Mouse (Mus musculus) myocyte (in vitro differentiated cells): Measurements from ENCODE around the gene Ccnyl1. TPM values are rescaled to one million over a fixed set of nuclear protein-coding genes. Genes with fewer than 3 reads are reported as not detected.

ENCODE experiments used
- H3K27me3 ChIP-seq: one replicate; pipeline ENCODE4 v1.6.1; 2011; ENCODE audit not compliant: control insufficient read depth, insufficient read depth, insufficient read length
- H3K36me3 ChIP-seq: one replicate; pipeline ENCODE4 v1.6.1; 2011; ENCODE audit not compliant: control insufficient read depth, insufficient read depth
- H3K4me2 ChIP-seq: one replicate; pipeline ENCODE4 v1.6.1; 2011; ENCODE audit warnings: low read depth, control low read depth
- H3K4me3 ChIP-seq: one replicate; pipeline ENCODE4 v1.5.1; 2011; ENCODE audit warnings: mild to moderate bottlenecking, control low read depth, moderate library complexity
- H3K79me2 ChIP-seq: one replicate; pipeline ENCODE4 v1.6.1; 2011; ENCODE audit not compliant: control insufficient read depth, insufficient read depth
- H3ac ChIP-seq: one replicate; pipeline ENCODE4 v1.6.1; 2011; ENCODE audit not compliant: control insufficient read depth, insufficient read length
- CEBPB ChIP-seq: IDR thresholded peaks from 2 replicates; pipeline ENCODE4 v1.6.1; 2011; ENCODE audit warnings: mild to moderate bottlenecking, moderate library complexity; ENCODE audit not compliant: poor library complexity, insufficient read depth, severe bottlenecking
- E2F4 ChIP-seq: IDR thresholded peaks from one replicate; pipeline ENCODE4 v1.6.1; 2011; ENCODE audit warnings: mild to moderate bottlenecking, control low read depth, moderate library complexity; ENCODE audit not compliant: insufficient read depth
- MAX ChIP-seq: IDR thresholded peaks from one replicate; pipeline ENCODE4 v1.6.1; 2011; ENCODE audit warnings: low read depth, mild to moderate bottlenecking, control low read depth
- MYOD1 ChIP-seq, 3 experiments: IDR thresholded peaks; one replicate each; pipeline ENCODE4 v1.6.1; 2011; ENCODE audit warnings: control low read depth in 2 of 3, low read depth in 2 of 3, mild to moderate bottlenecking in 2 of 3, moderate library complexity in 1 of 3; ENCODE audit not compliant: insufficient read length in 2 of 3, control insufficient read depth in 1 of 3
- MYOG ChIP-seq, 3 experiments: IDR thresholded peaks; one replicate each; pipeline ENCODE4 v1.6.1; 2011; ENCODE audit warnings: control low read depth in 2 of 3, low read depth in 2 of 3, mild to moderate bottlenecking in 2 of 3; ENCODE audit not compliant: insufficient read length in 2 of 3, control insufficient read depth in 1 of 3, insufficient read depth in 1 of 3
- POLR2A ChIP-seq: IDR thresholded peaks from one replicate; pipeline ENCODE4 v1.6.1; 2011; ENCODE audit warnings: low read depth, mild to moderate bottlenecking, control low read depth, moderate library complexity; ENCODE audit not compliant: insufficient read length
- POLR2AphosphoS2 ChIP-seq: IDR thresholded peaks from one replicate; pipeline ENCODE4 v1.6.1; 2011; ENCODE audit warnings: low read depth, control low read depth; ENCODE audit not compliant: insufficient read length
- REST ChIP-seq: IDR thresholded peaks from one replicate; pipeline ENCODE4 v1.6.1; 2011; ENCODE audit warnings: mild to moderate bottlenecking, control low read depth, moderate library complexity; ENCODE audit not compliant: insufficient read depth, insufficient read length
- SRF ChIP-seq: IDR thresholded peaks from one replicate; pipeline ENCODE4 v1.6.1; 2011; ENCODE audit warnings: low read depth; ENCODE audit not compliant: control insufficient read depth, insufficient read length
- TCF12 ChIP-seq: IDR thresholded peaks from one replicate; pipeline ENCODE4 v1.6.1; 2011; ENCODE audit warnings: mild to moderate bottlenecking, control low read depth; ENCODE audit not compliant: poor library complexity, insufficient read depth, severe bottlenecking
- TCF3 ChIP-seq: IDR thresholded peaks from one replicate; pipeline ENCODE4 v1.6.1; 2011; ENCODE audit warnings: low read depth, control low read depth; ENCODE audit not compliant: insufficient read length
- USF1 ChIP-seq: IDR thresholded peaks from one replicate; pipeline ENCODE4 v1.6.1; 2011; ENCODE audit warnings: low read depth, mild to moderate bottlenecking, control low read depth, moderate library complexity
- polyA plus RNA-seq: library from polyadenylated mRNA; unstranded; fragments of >200 nt; fragmentation: generic; extraction: Trizol; gene quantifications from one replicate; pipeline ENCODE4 v1.2.1, GENCODE M21; 2012; ENCODE audit warnings: missing spikeins

The Ccnyl1 gene
- polyA plus RNA-seq, 1 experiment: 16.0 TPM

- no peaks in the 10 kb centered on the region for H3K36me3 ChIP-seq
- H3K79me2 ChIP-seq: no peaks in the 10 kb centered on the region
- H3K27me3 ChIP-seq: no peaks in the 10 kb centered on the region
- H3ac ChIP-seq: no peak overlapping the region
- TF ChIP-seq TCF12 (no peak), USF1 (no peak)
- H3K4me2 ChIP-seq: no peak overlapping the region
- H3K4me3 ChIP-seq: no peak overlapping the region
Measured at GRCm38 (mm10) chr1:64757254-64757653, 67.0 kb downstream of the Ccnyl1 start.

GRCm38 (mm10) chr1:64757766-64758165 is 67.5 kb downstream of the Ccnyl1 start:
- Histone ChIP-seq H3K79me2 (no peaks in the 10 kb centered on the region), H3ac (no peak overlapping the region), H3K4me3 (no peak overlapping the region), H3K4me2 (no peak overlapping the region), H3K36me3 (no peaks in the 10 kb centered on the region), H3K27me3 (no peaks in the 10 kb centered on the region)
- TF ChIP-seq POLR2A: no peak
- no peak for TF ChIP-seq POLR2AphosphoS2
- TF ChIP-seq MYOD1 (IDR thresholded peaks at IDR 0.05; ENCODE audit: control insufficient read depth in 1 of 3, insufficient read length in 2 of 3, low read depth in 2 of 3): no peak
- TF ChIP-seq USF1: no peak
- TF ChIP-seq REST: no peak
- no peak for TF ChIP-seq TCF12
- no peak for TF ChIP-seq CEBPB
- no peak for TF ChIP-seq MYOG (IDR thresholded peaks at IDR 0.05; ENCODE audit: control insufficient read depth in 1 of 3, insufficient read depth in 1 of 3, insufficient read length in 2 of 3, low read depth in 2 of 3)
- TF ChIP-seq TCF3: no peak
- no peak for TF ChIP-seq SRF
- no peak for TF ChIP-seq MAX
- TF ChIP-seq E2F4: no peak

DNA sequence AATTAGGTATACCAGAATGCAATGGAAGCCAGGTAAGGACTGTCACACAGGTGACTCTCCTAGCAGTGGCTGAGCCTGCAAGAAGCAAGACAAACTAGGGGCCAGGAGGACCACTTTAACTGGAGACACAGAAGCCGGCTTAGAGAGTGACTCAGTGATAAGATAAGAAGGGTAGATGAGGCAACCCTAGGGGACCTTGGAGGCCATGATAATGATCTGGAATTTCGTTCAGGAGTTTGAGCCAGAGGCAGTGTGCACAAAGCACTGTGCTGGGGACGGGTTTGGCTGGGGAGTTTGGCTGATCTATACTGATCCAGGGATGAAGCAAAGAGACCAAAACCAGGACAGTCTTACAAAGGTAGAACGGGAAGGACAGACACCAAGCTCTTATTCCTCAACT is 71.4 kb downstream of the Ccnyl1 start:
- no peaks in the 10 kb centered on the region for H3K36me3 ChIP-seq
- no peak overlapping the region for H3ac ChIP-seq
- H3K79me2 ChIP-seq: no peaks in the 10 kb centered on the region
- H3K27me3 ChIP-seq: no peaks in the 10 kb centered on the region
- no peak for TF ChIP-seq CEBPB
- H3K4me2 ChIP-seq: no peak overlapping the region
- no peak overlapping the region for H3K4me3 ChIP-seq

- H3K27me3 ChIP-seq: no peaks in the 10 kb centered on the region
Measured at GRCm38 (mm10) chr1:64770169-64770568, 79.9 kb downstream of the Ccnyl1 start.

DNA sequence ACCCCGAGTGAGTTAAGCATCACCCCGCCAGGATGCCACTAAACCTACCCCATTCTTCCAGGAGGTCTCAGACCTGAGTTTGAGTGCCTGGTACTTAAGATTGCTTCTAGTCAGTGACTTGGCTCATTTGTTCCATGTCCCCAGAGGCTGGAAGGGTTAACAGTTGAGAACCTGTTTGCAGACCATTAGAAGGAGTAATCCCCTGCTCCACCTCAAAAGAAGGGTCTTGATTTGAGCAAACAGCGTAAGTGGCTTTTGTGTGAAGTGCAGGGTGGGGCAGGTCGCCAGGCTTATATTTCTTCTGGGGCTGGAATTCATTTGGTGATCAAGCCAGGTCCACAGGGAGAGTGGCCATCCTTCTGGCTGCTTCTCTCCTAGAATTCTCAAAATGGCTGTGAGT is 83.0 kb downstream of the Ccnyl1 start:
- Histone ChIP-seq H3K4me3 (no peak overlapping the region), H3K36me3 (no peaks in the 10 kb centered on the region), H3K79me2 (no peaks in the 10 kb centered on the region), H3ac (no peak overlapping the region), H3K27me3 (no peaks in the 10 kb centered on the region), H3K4me2 (no peak overlapping the region)
- TF ChIP-seq MAX (no peak), CEBPB (no peak), USF1 (no peak), MYOD1 (IDR thresholded peaks at IDR 0.05; ENCODE audit: control insufficient read depth in 1 of 3, insufficient read length in 2 of 3, low read depth in 2 of 3) (no peak), REST (no peak), E2F4 (no peak), MYOG (IDR thresholded peaks at IDR 0.05; ENCODE audit: control insufficient read depth in 1 of 3, insufficient read depth in 1 of 3, insufficient read length in 2 of 3, low read depth in 2 of 3) (no peak), SRF (no peak), TCF3 (no peak), POLR2AphosphoS2 (no peak), TCF12 (no peak), POLR2A (no peak)

More at GRCm38 (mm10) chr1:64770169-64770568, 79.9 kb downstream of the Ccnyl1 start:
- Histone ChIP-seq H3ac (no peak overlapping the region), H3K79me2 (no peaks in the 10 kb centered on the region), H3K4me2 (no peak overlapping the region), H3K36me3 (no peaks in the 10 kb centered on the region), H3K4me3 (no peak overlapping the region)
- TF ChIP-seq MYOD1 (IDR thresholded peaks at IDR 0.05; ENCODE audit: control insufficient read depth in 1 of 3, insufficient read length in 2 of 3, low read depth in 2 of 3): no peak
- TF ChIP-seq POLR2A: no peak
- no peak for TF ChIP-seq POLR2AphosphoS2
- no peak for TF ChIP-seq REST
- TF ChIP-seq MAX: no peak
- no peak for TF ChIP-seq MYOG (IDR thresholded peaks at IDR 0.05; ENCODE audit: control insufficient read depth in 1 of 3, insufficient read depth in 1 of 3, insufficient read length in 2 of 3, low read depth in 2 of 3)
- no peak for TF ChIP-seq SRF
- no peak for TF ChIP-seq E2F4
- no peak for TF ChIP-seq TCF12
- no peak for TF ChIP-seq USF1
- TF ChIP-seq TCF3: no peak
- TF ChIP-seq CEBPB: no peak

Other genes starting within 250 kb of the Ccnyl1 start
- gene Creb1, start 157.8 kb upstream of the Ccnyl1 start, polyA plus RNA-seq: 9.6 TPM
- 26.5 TPM for gene Mettl21a, start 73.2 kb upstream of the Ccnyl1 start, polyA plus RNA-seq
- gene Fzd5, start 47.3 kb downstream of the Ccnyl1 start, polyA plus RNA-seq: 2.1 TPM